8 mouse cellular contexts compared by ENCODE assay signal in the genomic region with DNA sequence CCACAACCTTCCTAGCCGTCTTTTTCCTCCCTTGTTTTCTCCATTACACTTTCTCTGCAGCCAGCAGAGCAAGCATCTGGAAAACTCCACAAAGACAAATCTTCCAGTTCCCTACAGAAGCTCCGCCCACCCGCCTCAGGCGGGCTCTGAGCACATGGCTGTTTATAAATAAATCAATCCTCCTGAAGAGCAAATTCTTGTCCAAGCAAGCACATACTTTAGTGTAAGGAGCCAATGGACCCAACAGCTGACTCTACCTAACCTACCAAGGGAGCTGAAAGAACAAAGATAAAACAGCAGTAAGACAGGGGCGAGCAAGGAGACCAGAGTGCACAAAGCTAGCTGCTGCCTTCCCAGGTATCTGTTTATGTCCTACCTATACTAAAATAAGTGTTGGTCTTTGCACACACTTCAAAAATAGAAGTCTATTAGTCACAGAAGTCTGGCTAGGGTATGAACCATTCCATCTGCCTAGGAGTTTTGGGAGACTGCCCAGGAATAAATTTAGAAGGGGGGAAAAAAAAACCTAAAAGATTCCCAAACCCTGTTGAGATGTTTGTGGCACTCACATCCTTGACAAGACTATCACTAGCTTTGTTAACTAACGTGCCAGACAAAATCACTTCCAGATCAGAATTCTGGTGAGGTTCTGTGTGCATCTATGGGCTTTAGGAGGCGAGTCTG. TPM values are rescaled to one million over a fixed set of nuclear protein-coding genes. Genes with fewer than 3 reads are reported as not detected.
DNase-seq lines count a peak whose midpoint lies in the region; TF ChIP-seq lines count a peak whose summit lies in the region.

No protein-coding gene starts in this region.

- H3K4me3 ChIP-seq in heart, adult 2 months, result no peak overlapping the region

- H3K27ac ChIP-seq in heart, adult 2 months, result peak overlapping the region; percentile 86

- H3K36me3 ChIP-seq in heart, adult 2 months (ENCODE audit: control insufficient read depth, insufficient read depth, low read length), result no peaks in the 10 kb centered on the region

- no peak for TF ChIP-seq CTCF in heart, adult 2 months (IDR thresholded peaks at IDR 0.05)

- H3K79me2 ChIP-seq in heart, adult 2 months (replicated peaks; ENCODE audit: control insufficient read depth, insufficient read depth, low read length), result no peaks in the 10 kb centered on the region

- peaks cover 8% of the 10 kb centered on the region for H3K4me1 ChIP-seq in heart, adult 2 months (ENCODE audit: control insufficient read depth, insufficient read depth, low read length)

- intact Hi-C loops in heart, adult 2 months (cut with DNase I), result no loop called here

- H3K27me3 ChIP-seq in heart, adult 2 months (ENCODE audit: control insufficient read depth, insufficient read depth, low read length), result no peaks in the 10 kb centered on the region

- 0 out of 2 replicates have a peak overlapping the region, but pooled peaks have one; percentile 16 for H3K9ac ChIP-seq in heart, adult 2 months (ENCODE audit: low read depth, low read length)

- peak; percentile 50 for DNase-seq in layer of hippocampus, adult 11-12 months (ENCODE audit: low spot score)
- DNase-seq in layer of hippocampus, postnatal 36 days, result no peak
- DNase-seq in heart, adult 2 months, result peak; percentile 52 to 64
- peak; percentile 60 to 76 for DNase-seq in kidney, postnatal 4 days
- DNase-seq in right cerebral cortex, adult 2 months (ENCODE audit: low spot score in 2 of 2), result peak; percentile 63 to 72
- DNase-seq in c-Kit-positive CD71-positive TER-119-positive erythroid progenitor cells, embryonic 14.5 days (ENCODE audit: low spot score), result no peak
- no peak for DNase-seq in urinary bladder, postnatal 4 days (ENCODE audit: low spot score in 2 of 2)
- no peak for DNase-seq in thymus, postnatal 14 days

- TF ChIP-seq POLR2A in heart, adult 2 months (IDR thresholded peaks at IDR 0.05; ENCODE audit: insufficient read depth, low read depth, low read length), result 0 out of 2 replicates have a peak, but pooled peaks have one; percentile 25

- 43% methylated on average over 7 of the region's 7 CpGs for WGBS in heart, adult 2 months

- TF ChIP-seq EP300 in heart, adult 2 months (IDR thresholded peaks at IDR 0.05; ENCODE audit: insufficient read depth, low read depth, low read length), result 0 out of 2 replicates have a peak, but pooled peaks have one; percentile 0

RNA-seq across cellular contexts. Expression of a gene that starts 36.2 kb away (rescaled TPM):
- total RNA-seq in layer of hippocampus, postnatal 36 days (2021), result 10 to 100 TPM; 12.1 to 12.5 TPM
- total RNA-seq in heart, adult 2 months (2021), result 1 to 10 TPM; 7.6 to 8.0 TPM
- polyA plus RNA-seq in heart, adult 2 months (2012; rRNA removed), result 3.9 and 7.3 TPM in 2 replicates

Comparison
In these comparisons a context has a peak if more than half of its experiments do, and no peak if none do; other contexts are left out.
1. DNase-seq: peak in layer of hippocampus, adult 11-12 months (single experiment), heart, adult 2 months (2 of 2), kidney, postnatal 4 days (2 of 2) and right cerebral cortex, adult 2 months (2 of 2); none in layer of hippocampus, postnatal 36 days (0 of 2), c-Kit-positive CD71-positive TER-119-positive erythroid progenitor cells, embryonic 14.5 days (single experiment), urinary bladder, postnatal 4 days (0 of 2) and thymus, postnatal 14 days (single experiment).